In the genomic region with DNA sequence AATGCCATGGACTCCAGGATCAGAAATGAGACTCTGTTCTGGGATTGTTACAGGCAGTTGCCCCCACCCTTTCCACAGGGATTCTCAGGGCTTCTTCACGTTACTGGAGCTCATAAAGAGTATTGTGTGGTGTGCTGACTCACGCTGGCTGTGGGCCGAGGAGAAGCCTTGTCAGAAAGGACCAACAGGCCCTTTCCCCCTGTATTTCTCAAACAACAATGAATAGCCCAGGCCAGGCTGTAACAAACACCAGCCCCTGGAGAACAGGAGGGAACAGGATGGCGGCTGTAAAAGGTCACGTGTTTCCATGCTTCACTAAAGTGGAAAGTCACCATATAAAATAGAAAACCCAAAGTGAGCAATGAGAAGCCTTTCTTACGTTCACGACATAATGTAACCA, we compare ENCODE assay signal across 11 mouse cellular contexts. TPM values are rescaled to one million over a fixed set of nuclear protein-coding genes. Genes with fewer than 3 reads are reported as not detected.
DNase-seq lines count a peak whose midpoint lies in the region; ATAC-seq and TF ChIP-seq lines count a peak whose summit lies in the region.
"Had no signal": no experiment of that assay in that cellular context is flagged by ENCODE, and none has a peak within 500 bp of the region (broad histone marks: within the 10 kb centered on the region; RNA-seq: fewer than 3 reads in every experiment).

No protein-coding gene starts in this region.

- no peak overlapping the region; the same call in 1 of the 2 replicates for H3K4me2 ChIP-seq in liver, embryonic 11.5 days
- H3K4me2 ChIP-seq: hindbrain, embryonic 15.5 days had no signal

- H3K9me3 ChIP-seq in heart, embryonic 10.5 days = no peaks in the 10 kb centered on the region
- H3K9me3 ChIP-seq in E14TG2a.4 (ENCODE audit: low read length) = no peaks in the 10 kb centered on the region
- H3K9me3 ChIP-seq in liver, embryonic 11.5 days (ENCODE audit: control insufficient read depth, low read length) = no peaks in the 10 kb centered on the region
- H3K9me3 ChIP-seq: forebrain, embryonic 13.5 days; hindbrain, embryonic 15.5 days had no signal

- WGBS in heart, embryonic 10.5 days = 62% methylated on average over 7 of the region's 7 CpGs
- WGBS in liver, embryonic 11.5 days = 63% methylated on average over 7 of the region's 7 CpGs

- ATAC-seq in liver, embryonic 11.5 days (replicated peaks; ENCODE audit: low FRiP score) = no peak
- ATAC-seq: forebrain, embryonic 13.5 days had no signal

- no peak for TF ChIP-seq CTCF in E14TG2a.4 (conservative IDR thresholded peaks at IDR 0.05; ENCODE audit: low read length)

- intact Hi-C loops in heart, postnatal 10 days (cut with DNase I) = no loop called here

- peaks cover 26% of the 10 kb centered on the region for H3K4me1 ChIP-seq in heart, embryonic 10.5 days
- peaks cover 79% of the 10 kb centered on the region for H3K4me1 ChIP-seq in E14TG2a.4 (replicated peaks; ENCODE audit: low read depth, low read length)
- H3K4me1 ChIP-seq in brown adipose tissue, adult 24 weeks (ENCODE audit: control insufficient read depth, insufficient read depth, insufficient read length, low read length) = peaks cover 6% of the 10 kb centered on the region; the same call in 1 of the 2 replicates
- H3K4me1 ChIP-seq in liver, embryonic 11.5 days (replicated peaks; ENCODE audit: control insufficient read depth, insufficient read depth, low read length) = peaks cover 24% of the 10 kb centered on the region

- H3K4me3 ChIP-seq in heart, embryonic 10.5 days = no peak overlapping the region
- H3K4me3 ChIP-seq in E14TG2a.4 (replicated peaks; ENCODE audit: low read length) = peak overlapping the region; percentile 42
- H3K4me3 ChIP-seq in brown adipose tissue, adult 24 weeks (ENCODE audit: insufficient read depth, low read depth, low read length) = no peak overlapping the region
- H3K4me3 ChIP-seq in liver, embryonic 11.5 days (ENCODE audit: low read depth, low read length) = no peak overlapping the region
- H3K4me3 ChIP-seq: forebrain, embryonic 13.5 days; hindbrain, embryonic 15.5 days had no signal

- peak overlapping the region; percentile 36; the same call in 1 of the 2 replicates for H3K27ac ChIP-seq in heart, embryonic 10.5 days
- peak overlapping the region; percentile 52 for H3K27ac ChIP-seq in brown adipose tissue, adult 24 weeks (replicated peaks; ENCODE audit: low read depth, low read length)
- H3K27ac ChIP-seq in liver, embryonic 11.5 days (ENCODE audit: low read depth, low read length) = peak overlapping the region; percentile 71
- H3K27ac ChIP-seq: forebrain, embryonic 13.5 days; hindbrain, embryonic 15.5 days had no signal

- peak overlapping the region; percentile 55; the same call in 1 of the 2 replicates for H3K9ac ChIP-seq in liver, embryonic 11.5 days (ENCODE audit: low read depth, low read length)
- H3K9ac ChIP-seq: forebrain, embryonic 13.5 days; hindbrain, embryonic 15.5 days had no signal

- no peak for DNase-seq in heart, embryonic 10.5 days (ENCODE audit: low spot score)
- DNase-seq in heart, postnatal 10 days = no peak
- no peak for DNase-seq in liver, embryonic 11.5 days (ENCODE audit: low spot score)
- DNase-seq in frontal cortex, postnatal 10 days (ENCODE audit: low spot score in 2 of 2) = no peak
- DNase-seq in thymus, postnatal 25 days = no peak
- no peak for DNase-seq in natural killer cell, adult 2 months (ENCODE audit: low spot score in 2 of 2)
- DNase-seq: layer of hippocampus, postnatal 36 days had no signal

- no peaks in the 10 kb centered on the region for H3K27me3 ChIP-seq in heart, embryonic 10.5 days (ENCODE audit: insufficient read depth, poor library complexity, severe bottlenecking)
- H3K27me3 ChIP-seq in E14TG2a.4 (ENCODE audit: insufficient read depth, low read length) = no peaks in the 10 kb centered on the region
- no peaks in the 10 kb centered on the region for H3K27me3 ChIP-seq in liver, embryonic 11.5 days (replicated peaks; ENCODE audit: control insufficient read depth, insufficient read depth, low read length)
- H3K27me3 ChIP-seq: forebrain, embryonic 13.5 days; hindbrain, embryonic 15.5 days had no signal

- H3K36me3 ChIP-seq in heart, embryonic 10.5 days = no peaks in the 10 kb centered on the region
- no peaks in the 10 kb centered on the region for H3K36me3 ChIP-seq in E14TG2a.4 (ENCODE audit: insufficient read depth, low read length)
- H3K36me3 ChIP-seq in liver, embryonic 11.5 days (ENCODE audit: control insufficient read depth, insufficient read depth, low read length) = no peaks in the 10 kb centered on the region
- H3K36me3 ChIP-seq: hindbrain, embryonic 15.5 days had no signal

RNA-seq across cellular contexts. Expression of gene Scd2, which starts 28.2 kb away (rescaled TPM):
- 195 and 207 TPM in 2 replicates for polyA plus RNA-seq in heart, embryonic 10.5 days (2016; fragmentation: Nextera tagmentation; extraction: Ambion mirVana)
- 10 to 100 TPM; 30.3 to 34.6 TPM for total RNA-seq in heart, postnatal 10 days (2021)
- 247 and 253 TPM in 2 replicates for polyA plus RNA-seq in brown adipose tissue, adult 24 weeks (2012; ENCODE audit: insufficient read depth, insufficient read length, missing spikeins)
- 212 and 231 TPM in 2 replicates for polyA plus RNA-seq in liver, embryonic 11.5 days (2014; fragmentation: Nextera tagmentation; extraction: Ambion mirVana)
